Mouse (Mus musculus): Measurements from ENCODE around the gene Tmem255a.

Tmem255a gene

GRCm38 (mm10) chrX:38251851-38252571, at the start of gene Tmem255a:
TSS of gene Tmem255a (minus strand) at chrX:38252439.
- in situ Hi-C loops (cut with MboI, MseI): no loop called here

- in situ Hi-C loops (cut with MboI, MseI): no loop called here
These were observed 7.4 kb upstream of the Tmem255a start for GRCm38 (mm10) chrX:38259610-38260009.

- in situ Hi-C loops (cut with MboI, MseI): no loop called here
These were observed 1.8 kb downstream of the Tmem255a start for GRCm38 (mm10) chrX:38250352-38250950.

GRCm38 (mm10) chrX:38249640-38250351, 2.4 kb downstream of the Tmem255a start:
- in situ Hi-C loops (cut with MboI, MseI): no loop called here

- in situ Hi-C loops (cut with MboI, MseI): no loop called here
These were observed 4.6 kb downstream of the Tmem255a start for GRCm38 (mm10) chrX:38247601-38248000.

- in situ Hi-C loops (cut with MboI, MseI): no loop called here
These were observed 5.1 kb downstream of the Tmem255a start for GRCm38 (mm10) chrX:38247108-38247507.

GRCm38 (mm10) chrX:38237731-38238130, 14.5 kb downstream of the Tmem255a start:
- in situ Hi-C loops (cut with MboI, MseI): loop anchor here (5.0 kb wide), 1 partner anchor 200 kb away; no protein-coding TSS in a partner anchor

- in situ Hi-C loops (cut with MboI, MseI): no loop called here
These were observed 22.4 kb downstream of the Tmem255a start for GRCm38 (mm10) chrX:38229888-38230287.

GRCm38 (mm10) chrX:38222757-38223156, 29.5 kb downstream of the Tmem255a start:
- in situ Hi-C loops (cut with MboI, MseI): no loop called here

- in situ Hi-C loops (cut with MboI, MseI): no loop called here
These were observed 34.6 kb downstream of the Tmem255a start for GRCm38 (mm10) chrX:38217676-38217991.

- in situ Hi-C loops (cut with MboI, MseI): no loop called here
These were observed 35.1 kb downstream of the Tmem255a start for GRCm38 (mm10) chrX:38216986-38217675.

- in situ Hi-C loops (cut with MboI, MseI): no loop called here
These were observed 44.8 kb downstream of the Tmem255a start for GRCm38 (mm10) chrX:38207392-38207791.

GRCm38 (mm10) chrX:38201816-38202215, 50.4 kb downstream of the Tmem255a start:
- in situ Hi-C loops (cut with MboI, MseI): no loop called here

GRCm38 (mm10) chrX:38190458-38190764, 61.8 kb downstream of the Tmem255a start:
- in situ Hi-C loops (cut with MboI, MseI): no loop called here

- in situ Hi-C loops (cut with MboI, MseI): no loop called here
These were observed 62.4 kb downstream of the Tmem255a start, which contains the start of gene Zbtb33 for GRCm38 (mm10) chrX:38189552-38190457. TSS of gene Zbtb33 (plus strand) at chrX:38189793.

- in situ Hi-C loops (cut with MboI, MseI): no loop called here
These were observed 66.7 kb downstream of the Tmem255a start for GRCm38 (mm10) chrX:38185520-38185919.

- in situ Hi-C loops (cut with MboI, MseI): no loop called here
These were observed 70.5 kb downstream of the Tmem255a start for GRCm38 (mm10) chrX:38181608-38182258.

GRCm38 (mm10) chrX:38180656-38181607, 71.3 kb downstream of the Tmem255a start:
- in situ Hi-C loops (cut with MboI, MseI): no loop called here

- in situ Hi-C loops (cut with MboI, MseI): loop anchor here (5.0 kb wide), 1 partner anchor 73 kb away; no protein-coding TSS in a partner anchor
These were observed 72.3 kb downstream of the Tmem255a start for GRCm38 (mm10) chrX:38179891-38180310.
